Mouse (Mus musculus) lung, adult 2 months (tissue): ENCODE measurements around the gene Cd8a. TPM values are rescaled to one million over a fixed set of nuclear protein-coding genes. Genes with fewer than 3 reads are reported as not detected.

ENCODE experiments used
- DNase-seq: peaks from one replicate; pipeline ENCODE4 v3.0.0; 2022
- H3K4me1 ChIP-seq: fragments of 200-500 bp; 2 replicates; pipeline ENCODE4 v1.6.1; 2011; ENCODE audit warnings: low read length; ENCODE audit not compliant: control insufficient read depth, insufficient read depth
- H3K4me3 ChIP-seq: fragments of 200-500 bp; replicated peaks from 2 replicates; pipeline ENCODE3; 2011; ENCODE audit warnings: low read depth, mild to moderate bottlenecking, control low read depth, low read length; ENCODE audit errors: extremely low read depth
- CTCF ChIP-seq: fragments of 200-500 bp; IDR thresholded peaks from 2 replicates; pipeline ENCODE4 v1.5.1; 2011; ENCODE audit warnings: mild to moderate bottlenecking, low read length, control low read depth; ENCODE audit not compliant: insufficient read depth
- POLR2A ChIP-seq: fragments of 200-500 bp; IDR thresholded peaks from 2 replicates; pipeline ENCODE4 v1.6.1; 2011; ENCODE audit warnings: low read depth, mild to moderate bottlenecking, control low read depth, low read length, borderline replicate concordance; ENCODE audit errors: extremely low read depth
- WGBS: fragments of 180-500 bp; shearing (Covaris S2); methylation state at CpG from one replicate; pipeline ENCODE4 v1.1.7; 2018; 5-methylcytosine and 5-hydroxymethylcytosine counted together
- polyA plus RNA-seq: library from polyadenylated mRNA; depleted of rRNA; stranded (reverse); fragments of >200 nt; gene quantifications from 2 replicates; pipeline ENCODE4 v1.2.3, GENCODE M21; 2012

The Cd8a gene
- polyA plus RNA-seq, 1 experiment: 2.4 TPM

GRCm38 (mm10) chr6:71390496-71390895 lies 17.3 kb downstream of the Cd8a start:
- Histone ChIP-seq H3K4me3 (no peak overlapping the region), H3K4me1 (no peaks in the 10 kb centered on the region)
- WGBS: 88% methylated on average over 2 of the region's 2 CpGs
- DNase-seq: no peak
- TF ChIP-seq POLR2A (no peak), CTCF (no peak)

GRCm38 (mm10) chr6:71396016-71396415 lies 22.8 kb downstream of the Cd8a start:
- TF ChIP-seq POLR2A: no peak
- Histone ChIP-seq H3K4me3 (no peak overlapping the region), H3K4me1 (no peaks in the 10 kb centered on the region)
- DNase-seq: no peak
- WGBS: 96% methylated on average over 1 of the region's 1 CpGs

- no peaks in the 10 kb centered on the region for H3K4me1 ChIP-seq
- 92% methylated on average over 6 of the region's 6 CpGs for WGBS
- no peak overlapping the region for H3K4me3 ChIP-seq
- TF ChIP-seq POLR2A (no peak), CTCF (no peak)
- DNase-seq: no peak
Observed at GRCm38 (mm10) chr6:71396761-71397160, 23.5 kb downstream of the Cd8a start.

GRCm38 (mm10) chr6:71398829-71399609 lies 25.8 kb downstream of the Cd8a start:
- no peak for TF ChIP-seq CTCF
- no peak for TF ChIP-seq POLR2A
- DNase-seq: no peak
- WGBS: 82% methylated on average over 4 of the region's 4 CpGs

GRCm38 (mm10) chr6:71414624-71415023 lies 41.4 kb downstream of the Cd8a start:
- TF ChIP-seq POLR2A (no peak), CTCF (no peak)
- Histone ChIP-seq H3K4me3 (no peak overlapping the region), H3K4me1 (peaks cover 4% of the 10 kb centered on the region)
- DNase-seq: no peak
- WGBS: 56% methylated on average over 4 of the region's 4 CpGs

More at GRCm38 (mm10) chr6:71398829-71399609, 25.8 kb downstream of the Cd8a start:
- no peaks in the 10 kb centered on the region for H3K4me1 ChIP-seq
- no peak overlapping the region for H3K4me3 ChIP-seq

- DNase-seq: no peak
- Histone ChIP-seq H3K4me3 (no peak overlapping the region), H3K4me1 (peaks cover 4% of the 10 kb centered on the region)
- 51% methylated on average over 3 of the region's 3 CpGs for WGBS
- no peak for TF ChIP-seq POLR2A
- TF ChIP-seq CTCF: no peak
Observed at GRCm38 (mm10) chr6:71415446-71415845, 42.2 kb downstream of the Cd8a start.

GRCm38 (mm10) chr6:71418874-71419273 lies 45.6 kb downstream of the Cd8a start:
- no peak for TF ChIP-seq CTCF
- TF ChIP-seq POLR2A: no peak
- Histone ChIP-seq H3K4me3 (no peak overlapping the region), H3K4me1 (peaks cover 7% of the 10 kb centered on the region)
- WGBS: 49% methylated on average over 3 of the region's 3 CpGs
- DNase-seq: no peak

- peaks cover 7% of the 10 kb centered on the region for H3K4me1 ChIP-seq
- DNase-seq: no peak
- TF ChIP-seq CTCF: no peak
- TF ChIP-seq POLR2A: no peak
- no peak overlapping the region for H3K4me3 ChIP-seq
- 65% methylated on average over 6 of the region's 6 CpGs for WGBS
Observed at GRCm38 (mm10) chr6:71420848-71421247, 47.6 kb downstream of the Cd8a start.

- H3K4me1 ChIP-seq: peaks cover 7% of the 10 kb centered on the region
- H3K4me3 ChIP-seq: no peak overlapping the region
- DNase-seq: no peak
- WGBS: 54% methylated on average over 3 of the region's 3 CpGs
- TF ChIP-seq CTCF: no peak
- TF ChIP-seq POLR2A: no peak
Observed at GRCm38 (mm10) chr6:71422162-71422561, 48.9 kb downstream of the Cd8a start.

- DNase-seq: no peak
- no peak overlapping the region for H3K4me3 ChIP-seq
- TF ChIP-seq POLR2A (no peak), CTCF (peak; percentile 14; the same call in 1 of the 2 replicates)
- 81% methylated on average over 3 of the region's 3 CpGs for WGBS
- peaks cover 7% of the 10 kb centered on the region for H3K4me1 ChIP-seq
Observed at GRCm38 (mm10) chr6:71423116-71423515, 49.9 kb downstream of the Cd8a start.
